Mouse (Mus musculus) hindbrain, embryonic 12.5 days (tissue): ENCODE data around the gene Vmn2r40. TPM values are rescaled to one million over a fixed set of nuclear protein-coding genes. Genes with fewer than 3 reads are reported as not detected.
"Not testable (repeated sequence)": the region's sequence is repeated elsewhere in the genome, so short reads cannot be mapped to it uniquely, and the experiment has no call there.

Experiments
- ATAC-seq: fragments of 200-750 bp; cut with Nextera tagmentation; 2 replicates; pipeline ENCODE4 v1.8.0; 2017; ENCODE audit warnings: moderate TSS enrichment; ENCODE audit not compliant: low FRiP score
- H3K27ac ChIP-seq: fragments of 300-500 bp; sonication (generic); 2 replicates; pipeline ENCODE4 v1.5.1; 2016; ENCODE audit warnings: mild to moderate bottlenecking
- H3K27me3 ChIP-seq: fragments of 300-500 bp; sonication (generic); 2 replicates; pipeline ENCODE4 v1.6.1; 2016; ENCODE audit warnings: mild to moderate bottlenecking
- H3K36me3 ChIP-seq: fragments of 300-500 bp; sonication (generic); 2 replicates; pipeline ENCODE4 v1.6.1; 2016; ENCODE audit warnings: mild to moderate bottlenecking
- H3K4me1 ChIP-seq: fragments of 300-500 bp; sonication (generic); 2 replicates; pipeline ENCODE4 v1.6.1; 2016
- H3K4me2 ChIP-seq: fragments of 300-500 bp; sonication (generic); replicated peaks from 2 replicates; pipeline ENCODE4 v1.6.1; 2016; ENCODE audit warnings: mild to moderate bottlenecking
- H3K4me3 ChIP-seq: fragments of 300-500 bp; sonication (generic); 2 replicates; pipeline ENCODE4 v1.5.1; 2016; ENCODE audit warnings: mild to moderate bottlenecking
- H3K9ac ChIP-seq: fragments of 300-500 bp; sonication (generic); 2 replicates; pipeline ENCODE4 v1.6.1; 2016; ENCODE audit warnings: mild to moderate bottlenecking, moderate library complexity
- H3K9me3 ChIP-seq: fragments of 300-500 bp; sonication (generic); replicated peaks from 2 replicates; pipeline ENCODE4 v1.6.1; 2016; ENCODE audit warnings: mild to moderate bottlenecking
- WGBS: fragments of 180-500 bp; shearing (Covaris S2); methylation state at CpG from one replicate; pipeline ENCODE4 v1.1.7; 2016; 5-methylcytosine and 5-hydroxymethylcytosine counted together
- polyA plus RNA-seq: library from polyadenylated mRNA; unstranded; fragments of >200 nt; fragmentation: Nextera tagmentation; extraction: Ambion mirVana; gene quantifications from 2 replicates; pipeline ENCODE4 v1.2.1, GENCODE M21; 2016

The Vmn2r40 gene
- not detected in 2 replicates for polyA plus RNA-seq

- H3K9me3 ChIP-seq: not testable (repeated sequence)
Observed at GRCm38 (mm10) chr7:8931335-8931734, at the start of gene Vmn2r40. Gene Vmn2r40, minus strand, starts transcription at chr7:8931435.

More at GRCm38 (mm10) chr7:8931335-8931734, at the start of gene Vmn2r40:
- not testable (repeated sequence) for H3K27ac ChIP-seq, H3K36me3 ChIP-seq, H3K4me1 ChIP-seq, ATAC-seq, H3K27me3 ChIP-seq, H3K4me2 ChIP-seq, H3K9ac ChIP-seq, H3K4me3 ChIP-seq
- no CpG with 5 or more reads among the region's 1 CpGs for WGBS

Other genes starting within 250 kb of the Vmn2r40 start
- not detected in 2 replicates for gene Vmn2r39, start 99.4 kb upstream of the Vmn2r40 start, polyA plus RNA-seq
- gene Vmn2r38, start 166.4 kb upstream of the Vmn2r40 start, polyA plus RNA-seq: not detected in 2 replicates